Mouse (Mus musculus): Measurements from ENCODE around the gene Chuk.

- TF ChIP-seq POLR2A (IDR thresholded peaks at IDR 0.05; ENCODE audit: low read depth, low read length) (no peak), CTCF (IDR thresholded peaks at IDR 0.05; ENCODE audit: extremely low read depth, insufficient read depth, insufficient read length, insufficient replicate concordance) (no peak)
Measured at GRCm38 (mm10) chr19:44068232-44068631, 39.0 kb downstream of the Chuk start.

Measured in spleen, adult 2 months (tissue).